Mouse (Mus musculus) midbrain, postnatal 0 days (tissue): ENCODE results near the gene Arf6. TPM values are rescaled to one million over a fixed set of nuclear protein-coding genes. Genes with fewer than 3 reads are reported as not detected.

Experiments
- ATAC-seq: fragments of 200-750 bp; cut with Nextera tagmentation; 2 replicates; pipeline ENCODE4 v1.8.0; 2017; ENCODE audit warnings: moderate number of reproducible peaks, mild to moderate bottlenecking, moderate TSS enrichment, moderate library complexity; ENCODE audit not compliant: low FRiP score
- DNase-seq: peaks from one replicate; pipeline ENCODE4 v3.0.0-alpha.2; 2015; ENCODE audit warnings: low spot score
- H3K27ac ChIP-seq: fragments of 300-500 bp; sonication (generic); 2 replicates; pipeline ENCODE4 v1.5.1; 2014; ENCODE audit warnings: low read depth, mild to moderate bottlenecking, low read length, mixed read lengths
- H3K27me3 ChIP-seq: fragments of 300-500 bp; sonication (generic); 2 replicates; pipeline ENCODE4 v1.6.1; 2014; ENCODE audit warnings: low read length, control low read depth, mixed read lengths; ENCODE audit not compliant: insufficient read depth
- H3K36me3 ChIP-seq: fragments of 300-500 bp; sonication (generic); 2 replicates; pipeline ENCODE4 v1.6.1; 2014; ENCODE audit warnings: low read length, control low read depth, mixed read lengths; ENCODE audit not compliant: insufficient read depth
- H3K4me1 ChIP-seq: fragments of 300-500 bp; sonication (generic); 2 replicates; pipeline ENCODE4 v1.6.1; 2014; ENCODE audit warnings: mild to moderate bottlenecking, control low read depth, antibody characterized with exemption, low read length, mixed read lengths; ENCODE audit not compliant: insufficient read depth
- H3K4me2 ChIP-seq: fragments of 300-500 bp; sonication (generic); 2 replicates; pipeline ENCODE4 v1.6.1; 2014; ENCODE audit warnings: low read depth, mild to moderate bottlenecking, low read length, mixed read lengths; ENCODE audit not compliant: poor library complexity, severe bottlenecking
- H3K4me3 ChIP-seq: fragments of 300-500 bp; sonication (generic); 2 replicates; pipeline ENCODE4 v1.5.1; 2014; ENCODE audit warnings: low read depth, mild to moderate bottlenecking, low read length, moderate library complexity
- H3K9ac ChIP-seq: fragments of 300-500 bp; sonication (generic); replicated peaks from 2 replicates; pipeline ENCODE4 v1.6.1; 2014; ENCODE audit warnings: mild to moderate bottlenecking, low read length, moderate library complexity, mixed read lengths; ENCODE audit not compliant: poor library complexity, severe bottlenecking
- H3K9me3 ChIP-seq: fragments of 300-500 bp; sonication (generic); 2 replicates; pipeline ENCODE4 v1.6.1; 2016; ENCODE audit warnings: low read length, control low read depth
- CTCF ChIP-seq: IDR thresholded peaks from 2 replicates; pipeline ENCODE4 v1.5.1; 2016; ENCODE audit warnings: antibody characterized with exemption, mild to moderate bottlenecking
- WGBS: fragments of 180-500 bp; shearing (Covaris S2); extraction: QIAGEN DNeasy Blood & Tissue Kit; methylation state at CpG from one replicate; pipeline ENCODE4 v1.1.7; 2014; 5-methylcytosine and 5-hydroxymethylcytosine counted together
- polyA plus RNA-seq: library from polyadenylated mRNA; unstranded; fragments of >200 nt; fragmentation: Nextera tagmentation; extraction: Ambion mirVana; gene quantifications from 2 replicates; pipeline ENCODE4 v1.2.1, GENCODE M21; 2015
- total RNA-seq: library from RNA; depleted of rRNA; stranded (reverse); fragments of >200 nt; gene quantifications from 2 replicates; pipeline ENCODE4 v1.2.3, GENCODE M21; 2014; rRNA removed

The Arf6 gene
- 122 TPM in 2 replicates for total RNA-seq
- 34.9 and 42.0 TPM in 2 replicates for polyA plus RNA-seq

DNA sequence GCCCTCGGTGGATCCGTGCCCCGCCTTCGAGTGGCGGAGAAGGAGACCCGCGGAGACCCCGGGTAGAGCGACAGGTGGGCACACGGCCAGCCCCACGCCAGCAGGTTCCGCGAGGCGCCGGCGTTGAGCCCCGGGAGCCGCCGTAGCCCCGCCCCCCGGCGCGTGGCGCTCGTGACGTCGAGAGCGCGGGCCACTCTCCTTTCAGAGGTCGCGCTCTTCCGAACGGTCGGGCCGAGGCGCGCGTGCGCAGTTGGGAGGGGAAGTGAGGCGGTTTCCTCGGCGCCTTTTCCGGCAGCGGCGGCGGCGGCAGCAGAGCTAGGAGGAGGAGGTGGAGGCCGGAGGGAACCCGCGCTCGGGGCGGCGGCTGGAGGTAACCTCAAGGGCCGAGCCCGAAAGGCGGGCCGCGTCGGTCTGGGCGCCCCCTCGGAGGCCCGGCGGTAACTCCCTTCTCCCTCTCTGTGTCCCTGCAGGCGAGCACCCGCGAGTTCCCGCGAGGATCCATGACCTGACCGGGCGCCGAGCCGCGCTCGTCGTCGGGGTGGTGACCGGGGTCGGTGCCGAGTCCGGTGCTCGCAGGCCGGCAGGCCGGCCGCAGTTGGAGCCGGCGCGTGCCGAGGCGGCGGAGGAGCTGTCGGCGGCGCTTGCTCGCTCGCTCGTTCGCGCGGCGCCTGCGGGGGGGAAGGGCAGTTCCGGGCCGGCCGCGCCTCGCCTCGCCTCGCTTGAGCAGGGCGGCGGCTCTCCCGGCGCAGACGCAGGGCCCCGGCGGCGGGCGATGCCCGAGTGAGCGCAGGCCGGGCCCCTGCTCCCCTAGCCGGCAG is at the start of gene Arf6, which contains the start of gene Gm9887:
Arf6 (plus strand) TSS at position 297 of the 818 bp plus-strand sequence.
Gm9887 (minus strand) TSS at position 605 of the 818 bp plus-strand sequence.
- Histone ChIP-seq H3K36me3 (no peaks in the 10 kb centered on the region), H3K9me3 (no peaks in the 10 kb centered on the region), H3K4me2 (peak within 1 kb of the TSS; percentile 95), H3K4me1 (no peaks in the 10 kb centered on the region), H3K27me3 (no peaks in the 10 kb centered on the region), H3K4me3 (peak within 1 kb of the TSS; percentile 98), H3K27ac (peak within 1 kb of the TSS; percentile 92), H3K9ac (peak within 1 kb of the TSS; percentile 80)
- no peak for TF ChIP-seq CTCF
- under 1% methylated on average over 96 of the region's 121 CpGs for WGBS
- peak; percentile 97 for DNase-seq
- ATAC-seq = peak; percentile 95

DNA sequence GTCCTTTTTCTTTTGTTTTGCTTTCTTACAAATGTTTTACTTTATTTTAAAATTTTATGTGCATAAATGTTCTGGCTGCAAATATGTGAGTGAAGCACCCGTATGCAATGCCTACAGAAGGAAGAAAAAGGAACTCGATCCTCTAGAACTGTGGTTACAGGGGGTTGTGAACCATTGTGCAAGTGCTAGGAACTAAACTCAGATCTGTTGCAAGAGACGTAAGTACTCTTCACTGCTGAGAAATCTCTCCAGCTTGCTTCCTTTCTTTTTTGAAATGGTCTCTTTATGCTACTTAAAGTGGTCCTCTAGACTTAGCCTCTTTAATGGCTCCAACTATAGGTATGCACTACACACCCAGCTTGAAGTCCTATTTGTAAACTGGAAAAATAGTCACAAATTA is 40.8 kb upstream of the Arf6 start:
- no peak for TF ChIP-seq CTCF
- Histone ChIP-seq H3K4me1 (no peaks in the 10 kb centered on the region), H3K4me3 (no peak overlapping the region), H3K36me3 (peaks cover 15% of the 10 kb centered on the region), H3K27me3 (no peaks in the 10 kb centered on the region), H3K9me3 (no peaks in the 10 kb centered on the region), H3K9ac (no peak overlapping the region), H3K4me2 (no peak overlapping the region), H3K27ac (no peak overlapping the region)
- WGBS = 91% methylated on average over 3 of the region's 3 CpGs
- DNase-seq = no peak
- no peak for ATAC-seq

DNA sequence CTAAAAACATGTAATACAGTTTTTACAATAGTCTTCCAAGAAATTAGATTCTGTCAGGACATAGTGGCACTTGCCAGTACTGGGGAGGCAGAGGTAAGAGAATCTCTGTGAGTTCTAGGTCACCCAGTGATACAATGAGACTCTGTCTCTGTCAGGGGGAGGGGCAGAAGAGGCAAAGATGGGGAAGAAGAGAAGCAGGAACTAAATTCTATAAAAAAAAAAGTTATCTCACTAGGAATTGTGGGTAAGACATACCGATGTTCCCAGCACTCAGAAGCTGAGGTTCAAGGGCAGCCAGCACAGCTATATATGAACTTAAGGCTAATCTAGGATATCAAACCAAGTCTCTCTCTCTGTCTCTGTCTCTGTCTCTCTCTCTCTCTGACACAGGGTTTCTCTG is 39.8 kb upstream of the Arf6 start:
- Histone ChIP-seq H3K4me1 (no peaks in the 10 kb centered on the region), H3K27ac (no peak overlapping the region), H3K36me3 (peaks cover 20% of the 10 kb centered on the region), H3K4me3 (no peak overlapping the region), H3K4me2 (no peak overlapping the region), H3K27me3 (no peaks in the 10 kb centered on the region), H3K9me3 (no peaks in the 10 kb centered on the region), H3K9ac (no peak overlapping the region)
- 90% methylated on average over 1 of the region's 1 CpGs for WGBS
- TF ChIP-seq CTCF = no peak
- DNase-seq (no peak), ATAC-seq (no peak)

DNA sequence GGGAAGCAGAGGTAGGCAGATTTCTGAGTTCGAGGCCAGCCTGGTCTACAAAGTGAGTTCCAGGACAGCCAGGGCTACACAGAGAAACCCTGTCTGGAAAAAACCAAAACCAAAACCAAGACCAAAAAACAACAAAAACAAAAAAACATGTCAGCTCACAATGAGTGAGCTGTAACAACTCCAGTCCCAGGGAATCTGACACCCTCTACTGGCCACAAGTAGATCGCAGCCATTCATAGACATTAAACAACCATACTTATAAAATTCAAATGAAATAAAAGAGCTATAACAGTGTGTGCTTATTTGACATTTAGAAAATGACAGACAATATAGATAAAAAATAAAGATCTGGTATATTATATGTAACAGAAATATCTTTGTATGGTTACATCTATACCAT is 38.4 kb upstream of the Arf6 start:
- Histone ChIP-seq H3K27me3 (no peaks in the 10 kb centered on the region), H3K4me3 (no peak overlapping the region), H3K9ac (no peak overlapping the region), H3K4me2 (no peak overlapping the region), H3K36me3 (peaks cover 25% of the 10 kb centered on the region), H3K4me1 (no peaks in the 10 kb centered on the region), H3K9me3 (no peaks in the 10 kb centered on the region), H3K27ac (no peak overlapping the region)
- 89% methylated on average over 2 of the region's 2 CpGs for WGBS
- no peak for ATAC-seq
- peak; percentile 15 for DNase-seq
- TF ChIP-seq CTCF = peak; percentile 68

DNA sequence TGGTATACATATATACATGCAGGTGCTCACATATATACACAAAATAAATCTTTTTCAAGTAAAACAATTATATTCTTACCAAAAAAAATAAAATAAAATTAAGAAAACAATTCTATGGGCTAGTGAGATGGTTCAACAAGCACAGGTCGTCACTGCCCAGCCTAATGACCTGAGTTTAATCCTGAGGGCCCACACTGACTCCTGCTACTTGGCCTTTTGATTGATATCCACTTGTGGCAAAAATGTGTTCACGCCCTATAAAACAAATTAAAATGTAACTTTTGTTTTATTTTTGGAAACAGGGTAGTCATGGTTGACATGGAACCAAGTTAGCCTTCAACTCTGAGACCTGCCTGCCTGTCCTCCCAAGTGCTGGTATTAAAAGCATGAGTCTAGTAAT is 22.0 kb upstream of the Arf6 start:
- Histone ChIP-seq H3K9ac (no peak overlapping the region), H3K27me3 (no peaks in the 10 kb centered on the region), H3K9me3 (no peaks in the 10 kb centered on the region), H3K36me3 (peaks cover 42% of the 10 kb centered on the region), H3K4me1 (no peaks in the 10 kb centered on the region), H3K4me3 (no peak overlapping the region), H3K4me2 (no peak overlapping the region), H3K27ac (no peak overlapping the region)
- TF ChIP-seq CTCF = no peak
- DNase-seq (no peak), ATAC-seq (no peak)
- 92% methylated on average over 2 of the region's 2 CpGs for WGBS

DNA sequence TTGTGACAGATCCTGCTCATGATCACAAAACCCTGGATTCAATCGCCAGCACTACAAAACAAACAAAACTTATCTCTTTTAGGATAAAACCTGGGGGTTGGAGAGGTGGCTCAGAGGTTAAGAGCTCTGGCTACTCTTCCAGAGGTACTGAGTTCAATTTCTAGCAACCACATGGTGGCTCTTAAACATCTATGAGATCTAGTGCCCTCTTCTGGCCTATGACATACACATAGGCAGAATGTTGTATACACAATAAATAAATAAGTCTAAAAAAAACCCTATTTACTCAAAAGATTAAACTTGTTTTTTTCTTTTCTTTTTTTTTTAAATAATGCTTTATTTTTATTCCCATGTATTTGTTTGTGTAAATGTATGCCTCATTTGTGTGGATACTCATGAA is 20.3 kb upstream of the Arf6 start:
- no peak overlapping the region for H3K4me2 ChIP-seq
- no peaks in the 10 kb centered on the region for H3K27me3 ChIP-seq
- no peaks in the 10 kb centered on the region for H3K9me3 ChIP-seq
- peak; percentile 42 for TF ChIP-seq CTCF
- no peak overlapping the region for H3K27ac ChIP-seq
- H3K9ac ChIP-seq = no peak overlapping the region
- peaks cover 34% of the 10 kb centered on the region for H3K36me3 ChIP-seq
- peaks cover 3% of the 10 kb centered on the region; the same call in 1 of the 2 replicates for H3K4me1 ChIP-seq
- DNase-seq (no peak), ATAC-seq (no peak)
- WGBS = 97% methylated on average over 1 of the region's 1 CpGs
- no peak overlapping the region for H3K4me3 ChIP-seq
